Mouse (Mus musculus) MEL (cell line): ENCODE results near the gene B9d1.

Experiments
- CHD2 ChIP-seq: IDR thresholded peaks from 2 replicates; pipeline ENCODE4 v1.6.1; 2011; ENCODE audit warnings: low read length, improper control_type of control experiment
- CTCF ChIP-seq, 3 experiments: IDR thresholded peaks in 2 of 3; conservative IDR thresholded peaks in 1 of 3; 2 replicates each; pipeline ENCODE4 v1.5.1; 2011 to 2012; ENCODE audit warnings: low read length in 3 of 3, low read depth in 2 of 3, mild to moderate bottlenecking in 2 of 3, improper control_type of control experiment in 1 of 3, inconsistent platforms in 1 of 3, mixed read lengths in 1 of 3, moderate library complexity in 1 of 3; ENCODE audit not compliant: control insufficient read depth in 1 of 3, insufficient read depth in 1 of 3, poor library complexity in 1 of 3, severe bottlenecking in 1 of 3
- MAX ChIP-seq: IDR thresholded peaks from 2 replicates; pipeline ENCODE4 v1.6.1; 2011; ENCODE audit warnings: low read length, improper control_type of control experiment
- MAZ ChIP-seq: IDR thresholded peaks from 2 replicates; pipeline ENCODE4 v1.6.1; 2012; ENCODE audit warnings: low read depth, mild to moderate bottlenecking, inconsistent platforms, low read length, improper control_type of control experiment
- MYB ChIP-seq: IDR thresholded peaks from 2 replicates; pipeline ENCODE4 v1.6.1; 2011; ENCODE audit warnings: mild to moderate bottlenecking, low read depth, low read length, improper control_type of control experiment
- POLR2A ChIP-seq, 2 experiments: IDR thresholded peaks; 2 replicates each; pipeline ENCODE4 v1.6.1; 2011 to 2012; ENCODE audit warnings: low read length in 2 of 2, mild to moderate bottlenecking in 2 of 2, control low read depth in 1 of 2, improper control_type of control experiment in 1 of 2, low read depth in 1 of 2, moderate library complexity in 1 of 2; ENCODE audit not compliant: control insufficient read depth in 1 of 2, insufficient read depth in 1 of 2, poor library complexity in 1 of 2
- SMC3 ChIP-seq: IDR thresholded peaks from 2 replicates; pipeline ENCODE4 v1.6.1; 2011; ENCODE audit warnings: low read depth, low read length, improper control_type of control experiment
- TCF12 ChIP-seq: IDR thresholded peaks from 2 replicates; pipeline ENCODE4 v1.6.1; 2014; ENCODE audit warnings: low read depth, mild to moderate bottlenecking, inconsistent platforms, low read length, improper control_type of control experiment, moderate library complexity
- USF1 ChIP-seq: IDR thresholded peaks from 2 replicates; pipeline ENCODE4 v1.6.1; 2014; ENCODE audit warnings: low read depth, mild to moderate bottlenecking, inconsistent platforms, low read length, improper control_type of control experiment, moderate library complexity
- ZC3H11A ChIP-seq: IDR thresholded peaks from 2 replicates; pipeline ENCODE4 v1.6.1; 2012; ENCODE audit warnings: low read depth, mild to moderate bottlenecking, inconsistent platforms, low read length, improper control_type of control experiment

- TF ChIP-seq CTCF (IDR thresholded peaks at IDR 0.05 in 2 of 3, conservative IDR thresholded peaks at IDR 0.05 in 1 of 3; ENCODE audit: control insufficient read depth in 1 of 3, insufficient read depth in 1 of 3, low read depth in 2 of 3, low read length in 3 of 3, poor library complexity in 1 of 3, severe bottlenecking in 1 of 3) (no peak), POLR2A (IDR thresholded peaks at IDR 0.05; ENCODE audit: control insufficient read depth in 1 of 2, insufficient read depth in 1 of 2, low read depth in 1 of 2, low read length in 2 of 2, poor library complexity in 1 of 2) (no peak), MYB (no peak), TCF12 (no peak), SMC3 (no peak), ZC3H11A (no peak), USF1 (no peak), CHD2 (no peak), MAZ (no peak), MAX (no peak)
Observed at GRCm38 (mm10) chr11:61518871-61519270, 13.9 kb downstream of the B9d1 start.
